Mouse (Mus musculus): ENCODE measurements around the gene Gm7792. TPM values are rescaled to one million over a fixed set of nuclear protein-coding genes. Genes with fewer than 3 reads are reported as not detected.
"Not testable (repeated sequence)": the region's sequence is repeated elsewhere in the genome, so short reads cannot be mapped to it uniquely, and the experiment has no call there.

The Gm7792 gene
- polyA plus RNA-seq (2014; fragmentation: Nextera tagmentation; extraction: Ambion mirVana): not detected in 2 replicates

- not testable (repeated sequence) for ATAC-seq (replicated peaks; ENCODE audit: low FRiP score)
Observed at GRCm38 (mm10) chr5:93843476-93843875, at the start of gene Gm7792. Gm7792 (plus strand) TSS chr5:93843776.

More at GRCm38 (mm10) chr5:93843476-93843875, at the start of gene Gm7792:
- not testable (repeated sequence) for H3K9me3 ChIP-seq (ENCODE audit: control insufficient read depth, low read length); H3K36me3 ChIP-seq (ENCODE audit: control insufficient read depth, insufficient read depth, low read length); H3K4me2 ChIP-seq; H3K9ac ChIP-seq (ENCODE audit: low read depth, low read length); H3K27ac ChIP-seq (ENCODE audit: low read depth, low read length); H3K4me3 ChIP-seq (ENCODE audit: low read depth, low read length); H3K27me3 ChIP-seq (replicated peaks; ENCODE audit: control insufficient read depth, insufficient read depth, low read length); H3K4me1 ChIP-seq (replicated peaks; ENCODE audit: control insufficient read depth, insufficient read depth, low read length); DNase-seq (ENCODE audit: low spot score)
- WGBS: 100% methylated on average over 1 of the region's 2 CpGs

Other genes starting within 250 kb of the Gm7792 start
- not detected in 2 replicates for gene C87414, start 172.2 kb upstream of the Gm7792 start, polyA plus RNA-seq (2014; fragmentation: Nextera tagmentation; extraction: Ambion mirVana)
- not detected in 2 replicates for gene Gm16429, start 85.3 kb downstream of the Gm7792 start, polyA plus RNA-seq (2014; fragmentation: Nextera tagmentation; extraction: Ambion mirVana)
- not detected in 2 replicates for gene BC061212, start 226.8 kb downstream of the Gm7792 start, polyA plus RNA-seq (2014; fragmentation: Nextera tagmentation; extraction: Ambion mirVana)
- not detected in 2 replicates for gene Gm6351, start 232.6 kb downstream of the Gm7792 start, polyA plus RNA-seq (2014; fragmentation: Nextera tagmentation; extraction: Ambion mirVana)